Mouse (Mus musculus) forebrain, embryonic 16.5 days (tissue): ENCODE measurements around the gene Abcc4. TPM values are rescaled to one million over a fixed set of nuclear protein-coding genes. Genes with fewer than 3 reads are reported as not detected.
"Not testable (repeated sequence)": the region's sequence is repeated elsewhere in the genome, so short reads cannot be mapped to it uniquely, and the experiment has no call there.

Source experiments
- ATAC-seq: fragments of 200-750 bp; cut with Nextera tagmentation; 2 replicates; pipeline ENCODE4 v1.8.0; 2017; ENCODE audit warnings: mild to moderate bottlenecking, moderate library complexity
- H3K27ac ChIP-seq: fragments of 300-500 bp; sonication (generic); 2 replicates; pipeline ENCODE4 v1.5.1; 2014; ENCODE audit warnings: low read length, control low read depth
- H3K27me3 ChIP-seq: fragments of 300-500 bp; sonication (generic); replicated peaks from 2 replicates; pipeline ENCODE4 v1.6.1; 2014; ENCODE audit warnings: low read length; ENCODE audit not compliant: control insufficient read depth, insufficient read depth
- H3K36me3 ChIP-seq: fragments of 300-500 bp; sonication (generic); 2 replicates; pipeline ENCODE4 v1.6.1; 2014; ENCODE audit not compliant: control insufficient read depth, insufficient read depth
- H3K4me1 ChIP-seq: fragments of 300-500 bp; sonication (generic); replicated peaks from 2 replicates; pipeline ENCODE4 v1.6.1; 2014; ENCODE audit warnings: low read length; ENCODE audit not compliant: control insufficient read depth, insufficient read depth
- H3K4me2 ChIP-seq: fragments of 300-500 bp; sonication (generic); 2 replicates; pipeline ENCODE4 v1.6.1; 2014; ENCODE audit warnings: mild to moderate bottlenecking, low read length, control low read depth
- H3K4me3 ChIP-seq: fragments of 300-500 bp; sonication (generic); replicated peaks from 2 replicates; pipeline ENCODE4 v1.5.1; 2014; ENCODE audit warnings: mild to moderate bottlenecking, low read length, control low read depth
- H3K9ac ChIP-seq: fragments of 300-500 bp; sonication (generic); replicated peaks from 2 replicates; pipeline ENCODE4 v1.6.1; 2014; ENCODE audit warnings: low read depth, low read length, control low read depth
- H3K9me3 ChIP-seq: fragments of 300-500 bp; sonication (generic); 2 replicates; pipeline ENCODE4 v1.6.1; 2016; ENCODE audit warnings: low read length; ENCODE audit not compliant: control insufficient read depth
- WGBS: fragments of 180-500 bp; shearing (Covaris S2); extraction: QIAGEN DNeasy Blood & Tissue Kit; methylation state at CpG from one replicate; pipeline ENCODE4 v1.1.7; 2014; 5-methylcytosine and 5-hydroxymethylcytosine counted together
- polyA plus RNA-seq: library from polyadenylated mRNA; unstranded; fragments of >200 nt; fragmentation: Nextera tagmentation; extraction: Ambion mirVana; gene quantifications from 2 replicates; pipeline ENCODE4 v1.2.1, GENCODE M21; 2015

The Abcc4 gene
- polyA plus RNA-seq, 1 experiment from 2014 or later = 1.4 TPM

GRCm38 (mm10) chr14:118674224-118674623 is 31.8 kb downstream of the Abcc4 start:
- no peak overlapping the region for H3K4me2 ChIP-seq
- H3K27me3 ChIP-seq = no peaks in the 10 kb centered on the region
- no peaks in the 10 kb centered on the region for H3K36me3 ChIP-seq
- H3K4me3 ChIP-seq = no peak overlapping the region
- no peak overlapping the region for H3K27ac ChIP-seq
- WGBS = 83% methylated on average over 7 of the region's 7 CpGs
- H3K9me3 ChIP-seq = no peaks in the 10 kb centered on the region
- H3K4me1 ChIP-seq = no peaks in the 10 kb centered on the region
- H3K9ac ChIP-seq = no peak overlapping the region
- ATAC-seq = no peak

- H3K4me2 ChIP-seq = no peak overlapping the region
- WGBS = 73% methylated on average over 6 of the region's 6 CpGs
These were observed 32.5 kb downstream of the Abcc4 start for GRCm38 (mm10) chr14:118673501-118673900.

GRCm38 (mm10) chr14:118672931-118673330 is 33.1 kb downstream of the Abcc4 start:
- not testable (repeated sequence) for H3K4me1 ChIP-seq, H3K36me3 ChIP-seq, H3K9me3 ChIP-seq, H3K27ac ChIP-seq, H3K4me3 ChIP-seq, H3K9ac ChIP-seq, H3K4me2 ChIP-seq, H3K27me3 ChIP-seq, ATAC-seq
- WGBS = 93% methylated on average over 6 of the region's 6 CpGs

More at GRCm38 (mm10) chr14:118673501-118673900, 32.5 kb downstream of the Abcc4 start:
- Histone ChIP-seq H3K9me3 (no peaks in the 10 kb centered on the region), H3K9ac (no peak overlapping the region), H3K27ac (no peak overlapping the region), H3K4me1 (no peaks in the 10 kb centered on the region), H3K27me3 (no peaks in the 10 kb centered on the region), H3K4me3 (no peak overlapping the region), H3K36me3 (no peaks in the 10 kb centered on the region)
- no peak for ATAC-seq

GRCm38 (mm10) chr14:118667499-118667898 is 38.5 kb downstream of the Abcc4 start:
- Histone ChIP-seq H3K4me3 (no peak overlapping the region), H3K27me3 (no peaks in the 10 kb centered on the region), H3K4me2 (no peak overlapping the region), H3K9me3 (no peaks in the 10 kb centered on the region), H3K27ac (no peak overlapping the region), H3K36me3 (no peaks in the 10 kb centered on the region), H3K4me1 (no peaks in the 10 kb centered on the region), H3K9ac (no peak overlapping the region)
- 50% methylated on average over 6 of the region's 6 CpGs for WGBS
- ATAC-seq = no peak

GRCm38 (mm10) chr14:118664661-118665060 is 41.4 kb downstream of the Abcc4 start:
- Histone ChIP-seq H3K27me3 (no peaks in the 10 kb centered on the region), H3K9me3 (no peaks in the 10 kb centered on the region), H3K4me2 (no peak overlapping the region), H3K4me3 (no peak overlapping the region), H3K4me1 (no peaks in the 10 kb centered on the region), H3K9ac (no peak overlapping the region), H3K36me3 (no peaks in the 10 kb centered on the region), H3K27ac (no peak overlapping the region)
- WGBS = 86% methylated on average over 7 of the region's 7 CpGs
- ATAC-seq = no peak

- no peaks in the 10 kb centered on the region for H3K9me3 ChIP-seq
- H3K4me1 ChIP-seq = no peaks in the 10 kb centered on the region
- H3K4me2 ChIP-seq = no peak overlapping the region
- no peaks in the 10 kb centered on the region for H3K36me3 ChIP-seq
- no peak overlapping the region for H3K9ac ChIP-seq
- H3K4me3 ChIP-seq = no peak overlapping the region
- H3K27me3 ChIP-seq = no peaks in the 10 kb centered on the region
- H3K27ac ChIP-seq = no peak overlapping the region
- no peak for ATAC-seq
- 89% methylated on average over 18 of the region's 18 CpGs for WGBS
These were observed 43.3 kb downstream of the Abcc4 start for GRCm38 (mm10) chr14:118662625-118663276.

GRCm38 (mm10) chr14:118662124-118662523 is 43.9 kb downstream of the Abcc4 start:
- no peak overlapping the region for H3K9ac ChIP-seq
- no peak overlapping the region for H3K4me3 ChIP-seq
- no peaks in the 10 kb centered on the region for H3K9me3 ChIP-seq
- ATAC-seq = no peak
- 91% methylated on average over 10 of the region's 10 CpGs for WGBS
- no peaks in the 10 kb centered on the region for H3K36me3 ChIP-seq
- H3K4me1 ChIP-seq = no peaks in the 10 kb centered on the region
- no peak overlapping the region for H3K4me2 ChIP-seq
- no peak overlapping the region for H3K27ac ChIP-seq
- no peaks in the 10 kb centered on the region for H3K27me3 ChIP-seq

- ATAC-seq = no peak
- Histone ChIP-seq H3K4me2 (no peak overlapping the region), H3K9me3 (no peaks in the 10 kb centered on the region), H3K4me3 (no peak overlapping the region), H3K36me3 (no peaks in the 10 kb centered on the region), H3K27me3 (no peaks in the 10 kb centered on the region), H3K9ac (no peak overlapping the region), H3K4me1 (no peaks in the 10 kb centered on the region), H3K27ac (no peak overlapping the region)
These were observed 46.8 kb downstream of the Abcc4 start for GRCm38 (mm10) chr14:118659230-118659629.

- Histone ChIP-seq H3K9ac (no peak overlapping the region), H3K4me3 (no peak overlapping the region), H3K4me2 (no peak overlapping the region), H3K4me1 (no peaks in the 10 kb centered on the region), H3K27ac (no peak overlapping the region), H3K9me3 (no peaks in the 10 kb centered on the region), H3K36me3 (no peaks in the 10 kb centered on the region), H3K27me3 (no peaks in the 10 kb centered on the region)
- 83% methylated on average over 8 of the region's 8 CpGs for WGBS
- no peak for ATAC-seq
These were observed 47.7 kb downstream of the Abcc4 start for GRCm38 (mm10) chr14:118658328-118658692.
